Mouse (Mus musculus): ENCODE data around the gene Sipa1l2.

Sipa1l2 gene

DNA sequence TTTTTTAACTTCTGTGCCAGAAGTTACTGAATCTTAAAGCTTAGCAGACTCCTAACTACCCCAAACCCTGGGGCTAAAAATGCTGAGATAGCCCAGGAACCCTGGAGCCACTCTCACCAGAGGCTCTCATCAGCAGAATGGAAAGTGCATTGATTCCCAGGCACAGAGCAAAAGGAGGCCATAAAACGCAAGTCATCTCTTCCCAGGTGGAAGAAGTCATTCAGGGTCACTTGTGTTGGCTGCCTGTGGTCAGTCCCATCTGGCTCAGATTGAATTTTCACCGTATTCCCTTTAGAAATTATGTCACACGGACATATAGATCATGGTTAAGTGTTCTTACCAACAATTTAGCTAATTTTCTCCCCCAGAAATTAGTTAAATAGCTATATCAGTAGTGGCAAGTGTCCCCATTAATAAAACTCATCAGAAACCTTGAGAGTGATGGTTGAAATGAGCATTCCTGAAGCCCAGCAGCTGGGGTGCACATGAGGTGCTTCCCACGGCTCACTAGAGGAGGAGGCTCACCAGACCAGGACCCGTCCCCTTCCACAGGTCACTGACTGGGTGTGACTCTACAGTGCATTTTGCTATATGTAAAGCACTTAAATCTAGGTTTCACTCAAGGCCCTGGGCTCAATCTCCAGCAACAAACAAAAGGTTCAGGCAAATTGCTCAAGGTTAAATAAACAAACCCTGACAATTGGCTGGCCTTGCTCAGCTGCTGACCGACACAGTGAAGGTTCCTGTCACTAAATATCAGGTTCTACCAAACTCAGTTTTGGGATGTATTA lies 53.3 kb downstream of the Sipa1l2 start:
- no peak for DNase-seq (ENCODE audit: extremely low read depth, insufficient read length, low spot score)

- no peak for DNase-seq (ENCODE audit: extremely low read depth, insufficient read length, low spot score)
Observed at GRCm38 (mm10) chr8:125515665-125516064, 53.9 kb downstream of the Sipa1l2 start.

GRCm38 (mm10) chr8:125513935-125514334 lies 55.7 kb downstream of the Sipa1l2 start:
- DNase-seq (ENCODE audit: extremely low read depth, insufficient read length, low spot score): no peak

DNA sequence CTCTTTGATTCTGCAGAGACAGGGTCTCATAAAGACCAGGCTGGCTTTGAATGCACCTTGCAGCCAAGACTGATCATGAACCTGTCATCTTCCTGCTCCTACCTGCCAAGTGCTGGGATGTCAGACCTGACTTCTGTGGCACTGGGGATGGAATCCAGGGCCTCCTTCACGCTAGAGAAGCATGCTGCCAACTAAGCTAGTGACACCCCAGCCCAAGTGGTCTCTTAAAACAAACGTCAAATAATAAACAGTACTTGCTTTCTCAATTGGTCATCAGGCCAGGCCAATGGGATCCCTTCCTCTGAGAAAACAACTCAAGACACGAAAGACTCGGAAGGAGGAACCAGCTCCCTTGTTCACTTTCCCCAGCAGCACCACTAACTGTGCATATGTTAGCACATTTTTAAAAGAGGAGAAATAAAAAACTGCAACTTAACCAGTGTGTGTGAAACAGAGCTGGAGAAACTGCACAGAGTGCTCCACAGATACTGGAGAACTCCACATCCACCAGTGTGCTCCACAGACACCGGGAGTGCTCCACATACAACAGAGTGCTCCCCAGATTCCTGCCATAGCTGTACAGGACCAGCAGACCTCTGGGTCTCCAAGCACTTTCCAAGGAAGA lies 56.3 kb downstream of the Sipa1l2 start:
- no peak for DNase-seq (ENCODE audit: extremely low read depth, insufficient read length, low spot score)

GRCm38 (mm10) chr8:125512561-125512960 lies 57.0 kb downstream of the Sipa1l2 start:
- DNase-seq (ENCODE audit: extremely low read depth, insufficient read length, low spot score): no peak

GRCm38 (mm10) chr8:125510861-125511668 lies 58.5 kb downstream of the Sipa1l2 start:
- no peak for DNase-seq (ENCODE audit: extremely low read depth, insufficient read length, low spot score)

DNA sequence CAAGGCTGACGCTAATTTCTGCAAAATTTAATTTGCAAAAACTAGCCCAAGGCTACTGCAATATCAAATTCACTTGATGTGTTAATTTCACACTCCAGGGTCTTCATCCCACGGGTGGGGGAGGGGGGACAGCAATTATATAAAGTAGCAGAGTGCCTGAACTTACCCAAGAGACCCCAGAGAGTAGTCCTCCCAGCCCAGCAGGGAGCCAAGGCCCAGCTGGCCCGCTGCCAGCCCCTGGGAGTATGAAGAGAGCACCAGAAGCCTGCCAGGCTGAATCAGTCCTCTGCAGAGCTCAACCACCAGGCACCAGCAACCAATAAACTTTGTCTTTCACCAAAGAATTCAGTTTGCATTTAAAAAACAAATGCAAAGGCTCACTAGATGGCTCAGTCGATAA lies 59.8 kb downstream of the Sipa1l2 start:
- DNase-seq (ENCODE audit: extremely low read depth, insufficient read length, low spot score): no peak

GRCm38 (mm10) chr8:125509175-125509574 lies 60.4 kb downstream of the Sipa1l2 start:
- DNase-seq (ENCODE audit: extremely low read depth, insufficient read length, low spot score): no peak

DNA sequence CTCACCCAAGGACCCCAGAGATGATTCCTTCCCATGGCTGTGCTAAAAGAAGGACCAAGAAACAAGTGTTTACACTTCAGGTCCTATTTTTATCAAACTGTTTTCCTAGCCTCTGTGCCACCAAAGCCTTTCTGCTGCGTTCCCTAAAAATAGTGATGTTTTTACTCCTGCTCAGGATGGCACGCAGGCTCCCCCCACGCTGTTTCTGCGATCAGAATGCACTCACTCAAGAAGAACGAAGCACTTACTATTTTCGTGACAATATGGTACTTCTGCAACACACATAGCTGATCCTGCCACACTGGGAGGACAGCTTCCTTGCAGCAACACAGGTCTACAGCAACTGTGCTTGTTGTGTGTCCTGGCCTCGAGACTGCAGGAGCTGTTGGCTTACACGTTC lies 62.3 kb downstream of the Sipa1l2 start:
- no peak for DNase-seq (ENCODE audit: extremely low read depth, insufficient read length, low spot score)

DNA sequence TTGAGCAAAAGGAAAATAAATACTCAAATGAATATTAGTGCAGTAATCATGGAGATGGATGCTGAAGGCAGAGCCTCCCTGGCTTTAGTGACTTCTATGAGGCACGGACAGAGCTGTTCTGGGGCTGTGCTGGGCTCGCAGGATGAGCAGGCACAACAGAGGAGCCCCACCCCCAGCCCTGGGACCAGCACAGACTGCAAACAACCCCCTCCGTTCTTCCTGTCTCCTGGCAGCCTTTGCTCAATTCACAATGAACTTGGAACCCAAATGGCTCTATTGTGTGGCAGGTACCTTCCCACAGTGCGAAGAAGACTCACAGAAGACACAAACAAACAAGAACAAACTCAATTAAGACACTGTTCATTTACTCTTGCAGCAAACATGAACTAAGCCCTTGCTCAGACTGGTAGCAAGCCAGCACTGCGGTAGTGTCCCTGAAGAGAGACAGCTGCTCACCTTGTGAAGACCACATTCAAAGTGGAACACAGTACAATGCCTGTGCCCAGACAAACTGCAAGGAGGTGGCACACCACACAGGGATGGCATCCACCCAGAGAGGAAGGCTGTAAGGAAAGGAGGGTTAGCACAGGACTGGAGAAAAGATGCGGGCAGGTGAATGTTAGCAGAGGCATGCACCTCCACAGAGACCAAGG lies 64.9 kb downstream of the Sipa1l2 start:
- DNase-seq (ENCODE audit: extremely low read depth, insufficient read length, low spot score): no peak

GRCm38 (mm10) chr8:125503808-125504207 lies 65.8 kb downstream of the Sipa1l2 start:
- no peak for DNase-seq (ENCODE audit: extremely low read depth, insufficient read length, low spot score)

DNA sequence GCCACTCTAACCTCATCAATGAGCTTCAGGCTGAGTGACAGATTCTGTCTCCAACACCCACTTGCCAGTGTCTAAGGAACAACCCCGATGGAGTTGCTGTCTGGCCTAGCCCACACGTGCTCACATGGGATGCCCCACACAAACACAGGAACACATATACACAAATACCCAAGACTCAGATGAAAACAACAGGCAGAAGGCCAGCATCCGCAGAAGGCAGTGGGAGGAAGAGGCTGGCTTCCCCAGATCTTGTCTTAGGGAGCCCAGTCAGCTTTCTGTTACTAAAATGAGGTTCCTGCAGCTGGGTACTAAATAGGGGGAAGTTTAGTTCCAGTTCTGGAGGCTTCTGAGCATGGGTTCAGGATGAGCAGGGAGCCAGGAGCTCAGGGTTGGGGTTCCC lies 66.8 kb downstream of the Sipa1l2 start:
- no peak for DNase-seq (ENCODE audit: extremely low read depth, insufficient read length, low spot score)

- DNase-seq (ENCODE audit: extremely low read depth, insufficient read length, low spot score): no peak
Observed at GRCm38 (mm10) chr8:125500005-125500404, 69.6 kb downstream of the Sipa1l2 start.

- no peak for DNase-seq (ENCODE audit: extremely low read depth, insufficient read length, low spot score)
Observed at GRCm38 (mm10) chr8:125498508-125498907, 71.1 kb downstream of the Sipa1l2 start.

- no peak for DNase-seq (ENCODE audit: extremely low read depth, insufficient read length, low spot score)
Observed at GRCm38 (mm10) chr8:125495545-125495944, 74.1 kb downstream of the Sipa1l2 start.

DNA sequence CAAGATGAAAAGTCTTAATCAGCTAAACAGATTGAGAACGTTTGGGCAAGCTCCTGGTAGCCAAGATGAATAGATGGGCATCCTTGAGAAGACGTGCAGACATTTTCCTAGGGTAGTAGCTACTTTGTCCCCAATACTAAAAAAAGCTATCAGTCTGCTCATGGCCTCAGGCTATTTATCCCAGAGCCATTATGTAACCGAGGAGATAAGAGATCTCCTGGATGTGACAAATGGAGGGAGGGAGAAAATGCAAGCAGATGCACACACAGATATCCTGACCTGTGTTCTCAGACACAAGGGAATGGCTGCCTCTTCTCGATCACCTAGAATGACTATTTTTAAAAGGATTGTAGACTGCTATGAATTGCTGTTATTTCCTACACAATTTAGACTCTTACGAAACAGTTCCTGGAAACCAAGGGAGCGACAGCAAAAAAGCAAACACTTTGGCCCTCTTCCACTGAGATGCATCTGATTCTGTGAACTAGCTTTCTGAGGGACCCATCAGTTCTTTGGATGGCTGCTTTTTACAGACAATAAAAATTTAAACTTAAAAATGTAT lies 76.3 kb downstream of the Sipa1l2 start:
- no peak for DNase-seq (ENCODE audit: extremely low read depth, insufficient read length, low spot score)

GRCm38 (mm10) chr8:125492416-125492815 lies 77.2 kb downstream of the Sipa1l2 start:
- no peak for DNase-seq (ENCODE audit: extremely low read depth, insufficient read length, low spot score)

GRCm38 (mm10) chr8:125488747-125489146 lies 80.9 kb downstream of the Sipa1l2 start:
- DNase-seq (ENCODE audit: extremely low read depth, insufficient read length, low spot score): no peak

DNA sequence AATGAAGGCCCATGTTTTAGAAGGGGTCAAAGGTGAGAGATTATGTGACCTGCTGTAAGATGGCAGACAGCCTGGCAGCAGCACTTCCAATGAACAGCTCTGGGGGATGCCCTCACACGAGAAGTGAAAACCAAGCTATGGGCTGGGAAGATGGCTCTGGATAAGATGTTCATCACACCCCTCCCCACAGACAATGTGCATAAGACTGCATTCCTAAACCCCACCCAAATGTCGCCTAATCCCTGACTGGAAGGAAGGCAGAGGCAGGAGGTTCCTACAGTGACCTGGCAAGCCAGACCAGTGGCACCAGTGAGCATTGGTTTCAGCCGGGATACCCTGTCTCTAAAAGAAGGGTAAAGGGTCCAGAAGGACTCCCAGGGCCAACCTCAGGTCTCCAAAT lies 83.9 kb downstream of the Sipa1l2 start:
- DNase-seq (ENCODE audit: extremely low read depth, insufficient read length, low spot score): no peak

- DNase-seq (ENCODE audit: extremely low read depth, insufficient read length, low spot score): no peak
Observed at GRCm38 (mm10) chr8:125484530-125485196, 84.9 kb downstream of the Sipa1l2 start.
